Mouse (Mus musculus) mouse trophoblast stem cell (cell line): ENCODE measurements around the gene Xpo6.

Experiments
- in situ Hi-C, 2 experiments: fragments of 300-500 bp; cut with MseI, MboI; formaldehyde crosslinking; loops; 2 replicates in 1 of 2; 3 replicates in 1 of 2; pipeline ENCODE4 v1.15.1; 2025

Gene Xpo6

DNA sequence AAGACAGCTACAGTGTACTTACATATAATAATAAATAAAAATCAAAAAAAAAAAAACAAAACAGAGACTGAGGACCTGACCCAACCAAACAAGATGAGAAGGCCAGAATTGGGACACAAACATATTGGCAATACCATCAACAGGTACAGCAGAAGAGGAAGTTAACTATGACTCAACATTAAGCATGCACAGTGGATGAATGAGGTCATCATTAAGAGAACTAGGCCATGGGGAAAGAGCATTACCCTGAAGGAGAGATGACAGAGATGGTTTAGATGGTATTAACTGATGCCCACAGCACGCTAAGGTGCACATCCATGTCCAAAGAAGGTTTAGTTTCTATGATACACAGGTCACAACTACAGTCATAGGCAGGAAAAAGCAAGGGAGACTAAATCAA lies 6.1 kb downstream of the Xpo6 start:
- in situ Hi-C loops, result no loop called here

DNA sequence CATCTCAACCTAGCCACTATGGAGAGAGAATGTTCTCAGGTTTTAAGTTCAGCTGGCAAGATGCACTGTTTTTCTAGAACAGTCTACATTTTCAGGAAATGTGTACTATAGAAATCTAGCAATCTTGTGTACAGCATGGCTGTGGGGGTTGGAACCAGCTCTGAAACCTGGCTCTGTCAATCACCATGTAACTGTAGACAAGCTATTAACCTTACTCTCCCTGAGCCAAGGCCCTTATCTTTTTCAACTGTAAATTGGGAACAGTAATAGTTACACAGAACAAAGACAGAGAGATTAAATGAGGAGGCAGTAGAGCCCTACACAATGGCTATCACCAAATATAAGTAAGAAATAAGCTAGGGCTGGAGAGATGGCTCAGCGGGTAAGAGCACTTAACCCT lies 8.8 kb downstream of the Xpo6 start:
- in situ Hi-C loops, result no loop called here

DNA sequence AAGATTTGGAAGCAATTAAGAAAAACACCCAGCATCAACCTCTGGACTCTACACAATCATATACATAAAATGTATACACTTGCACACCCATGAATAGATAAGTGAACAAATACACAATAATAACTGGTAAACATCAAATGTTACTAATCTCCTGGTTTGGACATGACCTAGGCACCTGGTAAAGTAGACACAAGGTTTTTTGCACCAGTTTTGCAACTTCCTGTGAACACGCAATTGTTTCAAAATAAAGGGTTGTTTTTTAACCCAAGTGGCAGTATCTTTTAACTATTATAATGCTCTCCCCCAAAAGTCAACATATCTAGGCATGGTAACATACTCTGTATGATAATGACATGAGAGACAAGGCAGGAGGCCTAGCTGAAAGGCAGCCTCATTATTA lies 10.8 kb downstream of the Xpo6 start:
- in situ Hi-C loops, result no loop called here

DNA sequence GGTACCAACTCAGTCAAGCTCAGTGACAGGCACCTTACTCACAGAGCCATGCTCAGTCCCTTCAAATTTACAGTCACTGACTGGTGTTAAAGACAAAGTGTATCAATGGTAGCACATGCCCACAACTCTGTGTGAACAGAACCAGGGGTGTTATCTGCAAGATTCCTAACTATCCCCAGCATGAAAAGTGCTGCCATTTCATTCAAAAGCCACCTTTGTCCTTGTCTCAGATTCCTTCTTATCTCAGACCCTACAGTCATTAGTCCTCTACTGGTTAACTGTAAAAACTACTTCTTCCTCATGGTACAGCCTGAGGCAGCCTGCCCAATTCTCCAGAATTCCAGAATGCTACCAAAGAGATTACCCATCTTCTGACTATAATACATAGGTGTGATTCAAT lies 14.3 kb downstream of the Xpo6 start:
- in situ Hi-C loops, result no loop called here

DNA sequence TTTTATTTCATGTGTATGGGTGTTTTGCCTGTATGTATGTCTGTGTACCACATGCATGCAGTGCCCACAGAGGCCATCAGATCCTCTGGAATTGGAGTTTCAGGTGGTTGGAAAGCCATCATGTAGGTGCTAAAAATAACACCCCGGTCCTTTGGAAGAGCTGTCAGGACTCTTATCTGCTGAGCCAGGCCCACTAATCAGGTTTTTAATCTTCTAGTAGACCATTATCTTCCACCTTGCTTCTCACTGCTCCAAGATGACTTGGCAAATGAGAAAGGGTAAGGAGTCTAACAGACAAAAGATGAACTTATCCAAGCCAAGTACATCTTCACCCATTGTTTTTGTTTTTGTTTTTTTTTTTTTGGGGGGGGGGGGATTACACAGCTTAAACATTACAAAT lies 16.7 kb downstream of the Xpo6 start:
- in situ Hi-C loops, result no loop called here

DNA sequence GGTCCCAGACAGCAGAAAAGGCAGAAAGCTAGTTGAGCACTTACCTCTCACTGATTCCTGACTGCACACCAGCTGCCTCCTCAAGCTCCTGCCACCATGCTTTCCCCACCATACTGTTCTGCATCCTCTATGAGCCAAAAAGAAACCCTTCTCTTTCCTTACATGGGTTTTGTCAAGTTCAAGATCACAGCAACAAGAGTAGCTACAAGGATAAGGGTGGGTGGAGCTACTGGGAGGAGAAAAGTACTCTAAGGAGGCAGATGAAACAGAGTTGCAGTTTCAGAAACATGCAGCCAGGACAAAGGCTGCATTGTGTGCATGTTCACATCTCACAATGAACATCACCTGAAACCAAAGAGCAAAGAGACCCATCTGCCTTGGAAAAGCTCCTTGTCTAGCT lies 18.8 kb downstream of the Xpo6 start:
- in situ Hi-C loops, result no loop called here

DNA sequence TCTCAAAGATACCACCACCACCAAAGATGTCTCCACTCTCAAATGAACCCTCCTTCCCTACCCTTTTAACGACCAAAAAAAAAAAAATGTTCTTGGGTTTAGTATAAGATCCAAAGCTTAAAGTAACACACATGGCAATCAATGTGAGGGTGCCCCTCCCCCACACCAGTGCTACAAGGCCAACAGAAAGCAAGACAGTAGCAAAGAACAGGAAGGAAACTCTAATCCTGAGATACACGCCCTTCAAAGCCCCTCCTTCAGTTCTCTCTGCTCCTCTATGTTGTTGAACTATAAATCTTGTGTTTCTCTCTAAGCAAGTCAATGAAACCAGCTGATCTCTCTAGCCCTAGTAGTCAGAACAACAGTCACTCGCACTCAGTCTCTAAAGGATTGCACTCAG lies 19.3 kb downstream of the Xpo6 start:
- in situ Hi-C loops, result no loop called here

DNA sequence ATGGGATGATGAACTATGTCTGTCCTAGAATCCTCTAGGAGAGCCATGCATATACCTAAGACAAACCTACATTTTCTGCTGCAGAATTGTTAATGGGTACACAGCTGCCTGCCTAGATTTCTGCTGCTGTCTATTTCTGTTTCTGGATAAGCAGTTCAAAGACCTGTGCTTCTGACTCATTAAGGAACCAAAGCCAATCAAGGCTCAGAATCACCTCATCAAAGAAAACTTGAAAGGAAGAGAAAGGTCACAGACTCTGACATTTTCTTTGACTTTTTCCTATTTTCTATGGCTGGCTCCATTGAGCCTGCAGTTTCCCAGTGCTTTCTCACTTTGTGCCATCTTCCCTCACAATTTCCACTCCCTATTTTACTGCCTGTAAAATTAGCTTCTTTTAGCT lies 21.5 kb downstream of the Xpo6 start:
- in situ Hi-C loops, result no loop called here

DNA sequence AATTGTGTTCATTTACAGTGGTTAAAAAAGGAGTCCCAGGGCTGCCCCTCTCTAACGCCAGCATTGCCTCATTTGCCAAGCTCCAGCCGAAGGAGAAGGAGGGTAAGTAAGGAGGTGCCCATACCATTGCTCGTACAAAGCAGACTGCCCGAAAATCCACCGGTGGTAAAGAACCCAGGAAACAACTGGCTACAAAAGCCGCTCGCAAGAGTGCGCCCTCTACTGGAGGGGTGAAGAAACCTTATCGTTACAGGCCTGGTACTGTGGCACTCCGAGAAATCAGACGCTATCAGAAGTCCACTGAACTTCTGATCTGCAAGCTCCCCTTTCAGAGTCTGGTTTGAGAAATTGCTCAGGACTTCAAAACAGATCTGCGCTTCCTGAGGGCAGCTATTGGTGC lies 24.3 kb downstream of the Xpo6 start:
- in situ Hi-C loops, result no loop called here

DNA sequence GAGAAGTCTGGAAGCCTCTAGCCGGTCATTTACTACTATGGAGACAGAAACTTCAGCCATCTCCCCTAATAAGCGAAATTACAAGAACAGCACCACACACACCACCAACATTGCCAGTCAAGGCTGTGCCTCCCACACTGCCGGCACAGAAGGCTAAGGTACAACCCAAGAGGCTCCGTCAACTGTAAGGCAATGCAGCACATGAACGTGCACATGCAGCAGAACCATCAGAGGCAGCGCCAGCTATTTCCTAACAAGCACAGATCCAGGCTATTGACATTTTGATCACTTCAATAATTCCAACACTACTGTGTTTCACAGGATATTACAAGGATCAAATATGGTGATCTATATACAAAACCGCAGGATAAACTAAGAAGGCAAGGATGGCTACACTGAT lies 24.8 kb downstream of the Xpo6 start:
- in situ Hi-C loops, result no loop called here

DNA sequence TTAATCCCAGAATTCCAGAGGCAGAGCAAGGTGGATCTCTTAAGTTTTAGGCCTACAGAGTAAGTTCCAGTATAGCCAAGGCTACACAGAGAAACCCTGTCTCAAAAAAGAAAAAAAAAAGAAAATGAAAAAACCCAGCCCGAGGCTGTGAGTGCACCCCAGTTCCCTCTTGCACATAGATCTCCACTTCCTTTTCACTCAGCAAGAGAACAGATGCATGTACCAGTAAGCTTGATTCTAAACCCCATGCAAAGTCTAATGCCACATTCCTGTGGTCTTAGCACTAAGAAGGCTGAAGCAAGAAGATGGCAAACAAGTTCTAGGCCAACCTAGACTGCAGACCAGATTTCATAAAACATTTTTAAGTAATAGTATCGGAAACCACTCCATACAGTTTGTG lies 25.4 kb downstream of the Xpo6 start:
- in situ Hi-C loops, result no loop called here

DNA sequence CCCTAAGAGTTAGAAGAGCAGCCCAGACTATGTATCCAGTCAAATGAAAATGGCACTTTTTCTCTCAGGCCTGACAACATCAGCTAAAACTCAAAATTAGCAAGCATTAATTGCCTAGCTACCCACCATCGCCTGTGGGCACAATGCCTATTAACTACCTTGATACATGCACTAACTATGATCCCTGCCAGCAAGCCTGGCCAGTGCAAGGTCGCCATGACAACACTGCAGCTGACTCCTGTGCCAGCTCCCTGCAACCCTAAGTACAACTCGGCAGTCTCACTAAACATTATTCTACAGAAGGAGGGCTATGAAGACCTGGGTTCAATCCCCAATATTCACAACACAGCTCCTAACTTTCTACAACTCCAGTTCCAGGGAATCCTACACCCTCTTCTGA lies 28.3 kb downstream of the Xpo6 start:
- in situ Hi-C loops, result no loop called here

DNA sequence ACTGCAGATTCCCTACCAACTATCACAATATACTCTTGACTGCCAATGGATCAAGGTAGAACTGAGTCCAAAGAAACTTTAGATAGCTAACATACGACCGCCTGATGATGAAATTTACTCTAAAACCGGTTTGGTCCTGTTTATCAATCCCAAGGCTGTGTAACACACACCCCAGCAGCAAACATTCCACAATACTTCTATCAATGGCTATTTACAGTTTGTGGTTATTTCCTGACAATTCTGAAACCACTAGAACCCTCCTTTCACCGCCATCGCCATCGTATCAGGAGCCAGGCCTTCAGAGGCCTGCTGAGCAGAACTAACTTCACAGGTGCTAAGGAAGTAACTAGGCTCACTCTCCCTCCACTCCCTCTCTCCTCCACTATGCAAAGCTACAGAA lies 31.7 kb downstream of the Xpo6 start:
- in situ Hi-C loops, result no loop called here

DNA sequence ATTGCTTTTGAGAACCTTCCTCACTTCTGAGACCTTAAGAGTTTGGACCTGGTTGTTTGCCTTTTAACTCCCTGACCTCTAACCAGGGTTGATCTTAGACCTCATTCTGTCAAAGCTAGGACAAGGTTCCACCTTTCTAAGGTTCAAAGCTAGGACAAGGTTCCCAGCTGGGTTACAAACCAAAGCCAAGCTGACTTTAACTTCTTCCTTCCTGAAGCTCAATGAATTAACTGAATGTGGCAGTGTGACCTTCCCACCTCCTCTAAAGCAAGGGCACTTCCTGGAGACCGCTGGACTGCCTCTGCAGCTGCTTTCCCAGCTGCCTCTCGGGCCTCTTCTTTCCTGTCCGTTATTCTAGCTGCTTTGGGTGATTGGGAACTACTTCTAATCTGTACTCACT lies 32.9 kb downstream of the Xpo6 start:
- in situ Hi-C loops, result no loop called here

DNA sequence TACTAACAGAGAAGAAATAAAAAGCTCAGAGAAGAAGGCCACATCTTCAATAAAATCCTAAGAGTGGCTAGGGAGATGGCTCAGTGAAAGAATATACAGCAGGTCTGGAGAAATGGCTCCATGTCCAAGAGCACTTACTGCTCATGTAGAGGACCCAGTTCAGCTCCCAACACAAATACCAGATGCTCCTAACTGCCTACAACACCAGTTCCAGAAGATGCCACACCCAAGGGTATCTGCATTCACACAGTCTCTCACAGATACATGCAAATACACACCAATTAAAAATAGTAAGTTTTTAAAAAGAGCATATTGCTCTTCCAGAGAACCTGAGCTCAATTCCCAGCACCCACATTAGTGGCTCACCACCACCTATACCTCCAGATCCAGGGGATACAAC lies 33.7 kb downstream of the Xpo6 start:
- in situ Hi-C loops, result no loop called here

DNA sequence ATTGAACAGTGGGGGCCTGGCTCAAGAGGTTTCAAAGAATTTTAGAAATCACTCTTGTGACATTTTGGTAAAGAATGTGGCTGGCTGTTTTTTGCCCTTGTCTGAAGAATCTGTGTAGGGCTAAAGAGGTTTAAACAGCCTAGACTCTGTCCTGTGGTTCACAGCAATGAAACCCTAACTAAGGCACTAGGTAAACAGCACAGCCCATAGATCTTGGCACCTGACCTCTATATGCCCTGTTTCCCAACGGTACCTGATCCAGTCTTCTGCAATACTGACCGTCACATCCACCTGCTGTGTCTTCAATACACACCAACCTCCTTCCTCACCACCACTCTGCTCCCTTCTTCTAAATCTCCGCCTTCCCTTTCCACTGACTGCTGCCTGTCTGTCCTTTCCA lies 42.1 kb downstream of the Xpo6 start:
- in situ Hi-C loops, result no loop called here

DNA sequence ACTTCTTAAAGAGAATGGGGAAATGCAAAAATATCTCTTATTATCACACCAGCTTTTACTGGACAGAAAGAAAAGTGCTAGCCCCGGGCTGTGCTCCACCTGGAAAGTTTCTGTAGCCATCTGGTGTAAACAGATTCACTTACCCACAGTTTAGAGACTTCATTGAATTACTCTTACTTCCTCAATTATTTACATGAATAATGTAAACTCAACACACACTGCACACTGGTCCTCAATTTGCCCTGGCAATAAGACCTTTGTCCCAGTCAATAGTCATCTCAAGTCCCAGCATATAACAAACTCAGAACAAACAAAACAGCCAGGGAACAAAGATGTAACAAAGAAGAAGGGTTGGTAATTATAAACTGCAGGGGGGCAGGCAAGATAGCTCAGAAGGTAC lies 44.6 kb downstream of the Xpo6 start:
- in situ Hi-C loops, result no loop called here

DNA sequence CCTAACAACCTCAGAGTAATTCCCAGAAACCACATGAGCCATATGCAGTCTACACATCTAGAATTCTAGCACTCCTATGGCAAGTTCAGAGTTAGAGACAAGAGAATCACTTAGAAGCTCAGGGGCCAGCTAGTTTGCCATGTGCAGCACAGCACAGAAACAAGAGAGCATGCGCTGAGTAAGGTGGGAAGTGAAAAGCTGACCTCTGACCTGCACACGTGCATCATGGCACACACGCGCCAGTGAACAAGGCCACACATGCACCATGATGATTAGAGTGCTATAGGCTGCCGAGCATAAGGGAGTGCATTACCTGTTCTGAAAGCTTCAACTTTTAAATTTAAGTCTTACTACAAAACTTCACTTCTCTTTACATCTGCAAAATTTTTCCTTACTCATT lies 45.6 kb downstream of the Xpo6 start:
- in situ Hi-C loops, result no loop called here

DNA sequence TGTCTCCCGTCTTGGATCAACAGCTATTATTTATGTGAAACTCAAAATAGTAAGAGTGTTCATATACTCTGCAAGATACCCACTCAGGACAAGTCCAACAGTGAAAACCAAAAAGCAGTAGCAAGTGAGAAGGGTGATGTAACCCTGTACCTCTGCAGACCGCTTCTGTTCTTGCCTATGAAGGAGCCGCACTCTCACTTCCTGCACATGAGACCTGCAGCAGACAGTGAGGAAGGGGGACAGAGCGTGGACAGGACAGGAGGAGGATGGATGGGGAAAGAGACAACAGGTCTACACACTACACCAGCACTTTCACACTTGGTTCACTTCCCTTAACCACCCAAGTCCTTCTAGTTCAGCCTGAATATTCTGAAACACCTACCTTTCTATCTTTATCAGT lies 48.0 kb downstream of the Xpo6 start:
- in situ Hi-C loops, result no loop called here

DNA sequence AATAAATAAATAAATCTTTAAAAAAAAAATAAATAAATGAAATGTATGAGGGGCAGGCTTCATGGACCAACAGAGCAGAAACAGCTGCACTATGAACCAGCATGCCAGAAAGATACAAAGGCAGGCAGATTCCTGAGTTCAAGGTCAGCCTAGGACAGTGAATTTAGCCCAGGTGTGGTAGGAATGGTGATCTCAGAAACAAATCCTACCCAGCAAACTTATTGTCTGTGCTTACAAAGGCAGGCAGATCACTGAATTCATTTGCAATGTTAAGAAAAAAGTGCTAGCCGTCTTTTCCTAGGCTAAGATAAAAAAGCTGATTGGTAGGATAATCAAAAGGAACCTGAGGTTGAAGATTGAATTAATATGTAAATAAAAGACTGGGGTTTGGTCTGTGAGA lies 54.1 kb downstream of the Xpo6 start:
- in situ Hi-C loops, result no loop called here

DNA sequence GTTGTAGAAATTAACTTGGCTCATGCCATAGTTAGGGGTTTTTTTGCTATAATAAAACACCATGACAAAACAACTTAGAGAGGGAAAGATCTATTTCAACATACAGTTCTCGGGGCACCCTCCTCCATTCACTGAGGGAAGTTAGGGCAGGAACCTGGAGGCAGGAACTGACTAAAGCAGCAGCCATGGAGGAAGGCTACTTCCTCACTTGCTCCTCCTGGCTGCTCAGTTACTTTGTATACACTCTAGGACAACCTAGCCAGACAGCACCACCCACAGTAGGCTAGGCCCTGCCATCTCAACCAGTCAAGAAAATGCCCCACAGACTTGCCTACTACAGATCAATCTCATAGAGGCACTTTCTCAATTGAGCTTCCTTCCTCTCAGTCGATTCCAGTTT lies 55.9 kb downstream of the Xpo6 start:
- in situ Hi-C loops, result no loop called here

DNA sequence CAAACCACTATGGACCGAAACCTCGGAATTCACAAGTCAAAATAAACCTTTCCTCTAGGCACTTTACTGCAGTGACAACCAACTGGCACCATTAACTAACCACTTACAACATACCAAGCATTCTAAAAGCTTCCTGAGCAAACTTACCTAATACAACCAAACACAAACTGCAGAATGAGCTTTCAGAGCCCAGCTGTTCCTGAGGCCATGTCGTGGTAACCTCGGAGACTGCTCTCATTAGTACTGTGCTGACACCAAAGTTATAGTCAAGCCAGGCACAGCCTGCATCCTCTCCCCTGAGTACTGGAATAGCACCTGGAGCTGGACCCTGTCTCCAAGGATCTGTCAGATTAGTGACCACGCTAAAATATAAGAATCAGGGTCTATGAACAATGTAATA lies 62.5 kb downstream of the Xpo6 start:
- in situ Hi-C loops, result no loop called here

DNA sequence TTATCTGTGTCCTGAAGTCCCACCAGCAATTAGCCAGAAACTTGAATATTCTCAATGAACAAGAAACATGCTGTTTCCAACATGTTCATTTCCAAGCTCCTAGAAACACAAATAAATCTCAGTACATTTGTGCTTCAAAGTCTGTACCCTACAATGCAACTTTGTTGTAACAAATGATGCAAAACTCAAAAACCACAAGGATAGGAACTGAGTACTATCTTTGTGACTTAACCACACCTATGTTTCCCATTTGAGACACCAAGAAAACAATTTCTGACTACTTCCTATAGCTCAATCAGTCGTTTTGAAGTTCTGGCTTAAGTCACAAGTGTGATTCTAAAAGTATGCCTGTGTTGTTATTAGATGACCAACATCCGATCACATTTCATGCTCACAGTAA lies 64.9 kb downstream of the Xpo6 start:
- in situ Hi-C loops, result no loop called here

DNA sequence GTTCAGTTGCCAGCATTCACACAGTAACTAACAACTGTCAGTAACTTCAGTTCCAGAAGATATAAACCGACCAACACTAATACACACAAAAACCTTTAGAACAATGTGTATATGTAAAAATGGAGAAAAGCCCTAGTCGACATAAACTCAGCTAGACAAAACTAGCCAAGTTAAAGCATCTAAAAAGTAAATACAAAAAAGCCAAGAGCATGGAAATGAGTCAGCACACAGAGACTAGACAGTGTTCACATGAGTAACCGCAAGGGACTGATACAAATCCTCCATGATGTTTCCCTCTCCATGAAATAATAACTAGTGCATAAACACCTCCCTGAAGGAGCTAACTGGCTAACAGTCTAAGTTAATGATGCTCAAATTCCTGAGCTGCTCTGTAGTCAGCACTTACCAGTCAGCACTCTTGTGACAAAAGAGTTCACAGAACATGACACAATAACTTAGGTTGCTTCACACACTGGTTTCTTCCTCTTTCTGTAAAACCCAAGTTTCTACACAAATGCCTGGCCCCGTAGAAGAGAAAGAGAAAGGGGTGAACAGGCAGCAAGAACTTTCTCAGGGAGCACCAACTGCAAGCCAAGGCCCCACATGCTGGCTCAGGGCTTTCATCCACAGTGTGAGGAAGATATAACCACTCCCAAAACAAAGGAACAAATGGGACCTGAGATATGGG lies 65.5 kb downstream of the Xpo6 start:
- in situ Hi-C loops, result no loop called here

DNA sequence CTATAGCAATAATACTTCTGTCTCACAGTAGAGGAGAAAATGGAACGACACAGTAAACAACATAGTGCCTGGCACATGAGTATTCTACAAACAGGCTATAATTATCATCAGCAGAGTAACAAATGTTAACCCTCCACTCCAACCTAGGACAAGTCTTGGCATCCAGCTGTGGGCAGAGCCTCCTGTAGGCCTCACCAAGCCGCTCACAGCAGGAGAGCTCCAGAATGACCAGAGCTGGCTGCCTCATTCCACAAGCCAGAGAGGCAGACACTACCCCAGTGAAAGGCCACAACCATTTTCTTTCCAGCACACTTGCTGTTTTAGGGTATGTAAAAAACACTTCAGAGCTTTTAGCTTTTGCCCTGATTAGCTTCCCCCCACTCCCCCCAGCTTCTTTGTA lies 72.6 kb downstream of the Xpo6 start:
- in situ Hi-C loops, result no loop called here
